Mouse (Mus musculus): Measurements from ENCODE around the gene Rhbdl1.
A peak's percentile ranks its signal among the peaks of the same experiment; 100 is the strongest.

Gene Rhbdl1

GRCm38 (mm10) chr17:25824362-25825142 lies 12.5 kb downstream of the Rhbdl1 start:
- DNase-seq = no peak

- DNase-seq = peak; percentile 84
Measured at GRCm38 (mm10) chr17:25823452-25823851, 13.6 kb downstream of the Rhbdl1 start, which contains the start of gene Wdr24. TSS of gene Wdr24 (plus strand) at chr17:25823627.

GRCm38 (mm10) chr17:25818851-25819780 lies 18.0 kb downstream of the Rhbdl1 start:
- peak; percentile 49 for DNase-seq

- no peak for DNase-seq
Measured at GRCm38 (mm10) chr17:25817662-25818061, 19.4 kb downstream of the Rhbdl1 start.

DNA sequence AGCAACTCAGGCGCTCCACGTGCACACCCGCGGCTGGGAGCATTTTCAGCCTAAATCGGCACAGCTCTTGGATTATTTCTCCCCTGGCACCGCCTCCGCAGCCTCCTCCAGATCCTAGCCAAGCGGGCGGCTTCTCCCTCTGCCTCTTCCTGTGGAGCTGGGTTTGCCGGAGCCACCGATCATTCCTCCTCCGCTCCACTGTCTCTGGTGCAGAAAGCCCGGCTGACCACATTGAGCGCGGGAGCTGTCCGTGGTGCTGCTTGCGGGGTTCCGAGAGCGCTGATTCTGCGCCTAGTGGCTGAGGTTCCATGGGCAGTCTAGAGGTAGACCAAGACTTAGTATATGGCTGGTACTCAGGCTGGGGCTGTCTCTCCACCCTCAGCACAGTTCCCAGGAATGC lies 23.6 kb downstream of the Rhbdl1 start:
- peak; percentile 75 for DNase-seq

- peak; percentile 69 for DNase-seq
Measured at GRCm38 (mm10) chr17:25810890-25811289, 26.2 kb downstream of the Rhbdl1 start.

GRCm38 (mm10) chr17:25809606-25810340 lies 27.3 kb downstream of the Rhbdl1 start:
- DNase-seq = peak; percentile 90

DNA sequence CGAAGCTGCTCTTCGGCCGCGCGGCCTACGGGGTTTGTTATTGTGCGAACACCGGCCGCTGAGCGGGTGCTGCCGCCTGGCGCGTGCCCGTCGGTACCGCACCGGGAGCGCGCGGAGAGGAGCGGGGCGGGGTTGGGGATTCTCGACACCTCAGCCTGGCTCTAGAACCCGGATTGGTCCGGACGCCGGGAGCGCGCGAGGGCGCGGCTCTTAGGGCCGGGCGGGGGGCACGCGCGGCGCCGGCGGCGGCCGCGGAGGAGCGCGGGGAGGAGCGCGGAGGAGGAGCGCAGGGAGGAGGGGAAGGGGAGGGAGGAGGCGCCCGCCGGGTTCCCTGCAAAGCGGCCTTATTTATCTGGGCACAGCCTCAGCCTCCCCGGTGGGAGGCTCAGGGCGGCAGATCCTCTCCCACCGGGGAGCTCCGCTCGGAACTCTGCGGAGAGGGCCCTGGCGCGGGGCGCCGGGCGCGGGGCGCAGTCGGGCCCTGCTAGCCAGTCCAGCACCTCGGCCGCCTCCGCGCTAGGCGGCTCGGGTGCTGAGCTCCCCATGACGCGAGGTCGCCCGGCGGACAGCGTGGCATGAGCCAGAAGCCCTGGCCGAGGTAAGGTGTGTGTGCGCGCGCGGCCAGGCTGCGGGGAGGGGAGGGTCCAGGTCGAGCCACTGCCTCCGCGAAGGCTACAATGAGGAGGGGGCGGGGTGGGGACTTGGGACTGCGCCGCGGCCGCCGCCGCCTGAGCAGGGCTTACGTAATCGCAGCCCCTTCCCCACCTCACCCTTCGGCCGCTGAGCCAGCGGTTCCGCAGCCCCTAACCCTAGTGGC lies 28.1 kb downstream of the Rhbdl1 start, which contains the start of gene Fbxl16:
Gene Fbxl16 (plus strand): TSS at position 297 of the 817 bp plus-strand sequence.
- peak; percentile 97 for DNase-seq

DNA sequence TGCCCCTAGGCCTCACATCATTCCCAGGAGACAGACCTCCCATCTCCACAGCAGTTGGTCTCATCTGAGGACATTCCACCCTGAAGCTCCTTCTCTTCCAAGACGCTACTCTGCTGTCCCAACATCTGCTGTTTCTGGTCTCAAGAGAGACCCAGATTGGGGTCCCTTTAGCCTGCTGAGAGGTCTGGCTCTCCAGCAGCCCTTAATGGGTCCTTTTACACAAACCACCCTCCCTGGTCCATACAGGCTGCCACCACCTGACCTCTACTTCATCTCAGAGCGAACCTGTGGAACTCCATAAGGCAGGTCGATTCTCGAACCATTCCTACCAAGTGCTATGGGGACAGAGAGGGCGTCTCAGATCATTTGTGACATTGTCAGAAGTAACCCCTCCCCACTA lies 29.1 kb downstream of the Rhbdl1 start:
- peak; percentile 64 for DNase-seq

GRCm38 (mm10) chr17:25807452-25807851 lies 29.6 kb downstream of the Rhbdl1 start:
- peak; percentile 40 for DNase-seq

- DNase-seq = peak; percentile 43
Measured at GRCm38 (mm10) chr17:25806507-25806906, 30.6 kb downstream of the Rhbdl1 start.

DNA sequence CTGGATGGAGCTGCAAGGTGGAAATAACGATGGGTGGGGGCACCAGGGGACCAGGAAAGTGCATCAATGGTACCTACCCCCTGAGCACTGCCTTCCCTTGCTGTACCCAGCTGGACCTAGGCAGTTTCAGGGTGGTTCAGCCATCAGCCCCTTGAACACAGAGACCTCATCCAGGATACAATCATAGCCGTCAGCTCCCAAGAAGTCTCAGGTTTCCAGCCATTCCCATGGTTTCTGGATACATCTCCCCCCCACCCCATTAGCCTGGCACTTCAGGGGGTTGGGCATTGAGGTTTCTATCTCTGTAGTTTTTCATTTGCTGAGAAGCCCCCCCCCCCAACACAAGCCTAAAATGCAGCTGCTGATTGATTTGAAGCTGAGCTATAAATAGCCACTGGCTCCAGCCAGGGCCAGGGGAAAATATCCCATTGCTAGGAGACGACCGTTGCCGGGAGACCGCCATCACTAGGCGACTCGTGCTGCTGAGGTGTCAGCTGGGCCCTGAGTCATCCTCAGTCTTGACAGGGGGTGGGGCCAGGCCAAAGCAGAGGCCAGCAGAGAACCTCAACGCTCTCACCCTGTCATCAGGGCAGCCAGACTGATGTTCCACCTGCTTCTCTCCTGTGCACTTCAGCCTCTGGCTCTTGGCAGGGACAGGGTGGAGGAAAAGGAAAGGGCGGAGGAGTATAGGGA lies 34.1 kb downstream of the Rhbdl1 start:
- DNase-seq = peak; percentile 58

GRCm38 (mm10) chr17:25801029-25801428 lies 36.1 kb downstream of the Rhbdl1 start:
- DNase-seq = peak; percentile 71

GRCm38 (mm10) chr17:25796951-25797369 lies 40.1 kb downstream of the Rhbdl1 start, which contains the start of gene Metrn:
TSS of gene Metrn (minus strand) at chr17:25797136.
- peak; percentile 74 for DNase-seq

- no peak for DNase-seq
Measured at GRCm38 (mm10) chr17:25796211-25796771, 40.8 kb downstream of the Rhbdl1 start.

- DNase-seq = peak; percentile 74
Measured at GRCm38 (mm10) chr17:25795609-25796092, 41.4 kb downstream of the Rhbdl1 start, which contains the start of gene AC134908.4. TSS of gene AC134908.4 (minus strand) at chr17:25795659.

GRCm38 (mm10) chr17:25794998-25795397 lies 42.1 kb downstream of the Rhbdl1 start:
- no peak for DNase-seq

GRCm38 (mm10) chr17:25794197-25794596 lies 42.9 kb downstream of the Rhbdl1 start:
- no peak for DNase-seq

DNA sequence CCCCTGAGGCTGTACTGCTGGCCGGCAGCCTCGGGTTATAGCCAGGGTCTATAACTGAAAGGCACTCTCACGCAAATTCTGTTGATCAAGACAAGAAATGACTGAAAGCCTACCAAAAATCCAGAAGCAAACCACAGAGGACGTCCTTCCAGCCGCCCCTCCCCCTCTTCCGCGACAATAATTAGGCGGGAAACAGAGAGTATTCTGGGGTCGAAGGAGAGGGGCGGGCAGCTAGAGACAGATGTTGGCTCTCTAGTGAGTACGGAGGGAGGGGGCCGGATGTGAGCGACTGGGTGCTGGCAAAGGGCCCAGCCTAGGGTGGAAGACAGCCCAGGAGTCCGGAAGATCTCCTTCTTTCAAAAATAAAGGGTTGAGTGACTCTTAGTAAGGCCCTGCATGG lies 44.5 kb downstream of the Rhbdl1 start, which contains the start of gene Fam173a:
Gene Fam173a (minus strand): TSS at position 287 of the 400 bp plus-strand sequence.
- peak; percentile 76 for DNase-seq

DNA sequence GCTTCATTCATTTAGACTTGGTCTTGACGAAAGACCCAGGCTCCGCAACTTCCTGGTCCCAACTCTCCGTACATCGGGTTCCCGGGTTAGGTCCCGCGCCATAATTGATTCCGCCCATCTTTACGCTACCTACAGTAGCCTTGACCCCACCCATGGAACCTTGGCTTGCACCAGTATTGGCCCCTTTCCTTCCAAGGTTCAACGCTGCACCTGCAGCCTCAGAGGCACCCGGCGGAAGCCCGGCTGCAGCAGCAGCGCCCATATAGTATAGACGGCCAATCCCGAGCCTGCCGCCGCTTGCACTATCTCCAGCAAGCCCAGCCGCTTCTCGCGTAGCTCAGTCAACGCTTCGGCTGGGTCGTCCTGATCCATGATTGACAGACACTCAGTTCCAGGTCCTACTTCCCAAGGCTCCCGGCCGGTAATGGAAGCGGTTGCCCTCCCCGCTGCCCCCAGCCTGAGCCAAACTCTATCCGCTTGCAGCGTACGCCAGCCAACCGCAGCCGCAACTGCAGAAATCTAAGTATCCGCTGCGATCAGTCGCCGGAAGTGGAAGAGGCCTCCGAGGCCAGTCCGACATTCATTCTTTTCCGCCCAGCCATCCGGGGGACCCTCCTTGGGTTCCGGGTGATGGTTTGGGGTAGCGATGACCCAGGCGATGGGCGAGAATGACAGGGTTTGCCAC lies 45.1 kb downstream of the Rhbdl1 start:
- peak; percentile 85 for DNase-seq
